Mouse (Mus musculus): Measurements from ENCODE around the gene Wars2. TPM values are rescaled to one million over a fixed set of nuclear protein-coding genes. Genes with fewer than 3 reads are reported as not detected.

The Wars2 gene
- polyA plus RNA-seq, 1 experiment, result 4.2 TPM

- H3K27ac ChIP-seq (ENCODE audit: control insufficient read depth, insufficient read depth, low read depth, low read length, poor library complexity), result no peak overlapping the region
- WGBS, result 5% methylated on average over 28 of the region's 28 CpGs
- no peak overlapping the region for H3K4me3 ChIP-seq (replicated peaks; ENCODE audit: control insufficient read depth, low read depth, low read length)
- no peak for TF ChIP-seq CTCF (IDR thresholded peaks at IDR 0.05; ENCODE audit: control insufficient read depth, insufficient read depth, low read length)
- no peak for TF ChIP-seq POLR2A (IDR thresholded peaks at IDR 0.05; ENCODE audit: borderline replicate concordance, control insufficient read depth, low read depth, low read length)
- no peaks in the 10 kb centered on the region for H3K4me1 ChIP-seq (ENCODE audit: control insufficient read depth, insufficient read depth, low read length)
Observed at GRCm38 (mm10) chr3:99247996-99248801, 107.3 kb downstream of the Wars2 start.

GRCm38 (mm10) chr3:99248831-99249550 lies 108.1 kb downstream of the Wars2 start:
- 4% methylated on average over 25 of the region's 25 CpGs for WGBS
- Histone ChIP-seq H3K27ac (ENCODE audit: control insufficient read depth, insufficient read depth, low read depth, low read length, poor library complexity) (no peak overlapping the region), H3K4me3 (replicated peaks; ENCODE audit: control insufficient read depth, low read depth, low read length) (no peak overlapping the region), H3K4me1 (ENCODE audit: control insufficient read depth, insufficient read depth, low read length) (no peaks in the 10 kb centered on the region)
- TF ChIP-seq CTCF (IDR thresholded peaks at IDR 0.05; ENCODE audit: control insufficient read depth, insufficient read depth, low read length) (no peak), POLR2A (IDR thresholded peaks at IDR 0.05; ENCODE audit: borderline replicate concordance, control insufficient read depth, low read depth, low read length) (no peak)

GRCm38 (mm10) chr3:99249551-99249870 lies 108.6 kb downstream of the Wars2 start:
- Histone ChIP-seq H3K4me3 (replicated peaks; ENCODE audit: control insufficient read depth, low read depth, low read length) (no peak overlapping the region), H3K4me1 (ENCODE audit: control insufficient read depth, insufficient read depth, low read length) (no peaks in the 10 kb centered on the region), H3K27ac (ENCODE audit: control insufficient read depth, insufficient read depth, low read depth, low read length, poor library complexity) (no peak overlapping the region)
- WGBS, result 7% methylated on average over 11 of the region's 11 CpGs
- no peak for TF ChIP-seq CTCF (IDR thresholded peaks at IDR 0.05; ENCODE audit: control insufficient read depth, insufficient read depth, low read length)
- no peak for TF ChIP-seq POLR2A (IDR thresholded peaks at IDR 0.05; ENCODE audit: borderline replicate concordance, control insufficient read depth, low read depth, low read length)

- Histone ChIP-seq H3K4me3 (replicated peaks; ENCODE audit: control insufficient read depth, low read depth, low read length) (no peak overlapping the region), H3K4me1 (ENCODE audit: control insufficient read depth, insufficient read depth, low read length) (no peaks in the 10 kb centered on the region), H3K27ac (ENCODE audit: control insufficient read depth, insufficient read depth, low read depth, low read length, poor library complexity) (no peak overlapping the region; the same call in 1 of the 2 replicates)
- TF ChIP-seq POLR2A (IDR thresholded peaks at IDR 0.05; ENCODE audit: borderline replicate concordance, control insufficient read depth, low read depth, low read length), result no peak
- no peak for TF ChIP-seq CTCF (IDR thresholded peaks at IDR 0.05; ENCODE audit: control insufficient read depth, insufficient read depth, low read length)
- WGBS, result 1% methylated on average over 6 of the region's 6 CpGs
Observed at GRCm38 (mm10) chr3:99249906-99250305, 109.0 kb downstream of the Wars2 start.

- TF ChIP-seq POLR2A (IDR thresholded peaks at IDR 0.05; ENCODE audit: borderline replicate concordance, control insufficient read depth, low read depth, low read length), result no peak
- TF ChIP-seq CTCF (IDR thresholded peaks at IDR 0.05; ENCODE audit: control insufficient read depth, insufficient read depth, low read length), result no peak
- Histone ChIP-seq H3K4me3 (replicated peaks; ENCODE audit: control insufficient read depth, low read depth, low read length) (no peak overlapping the region), H3K27ac (ENCODE audit: control insufficient read depth, insufficient read depth, low read depth, low read length, poor library complexity) (no peak overlapping the region), H3K4me1 (ENCODE audit: control insufficient read depth, insufficient read depth, low read length) (no peaks in the 10 kb centered on the region)
- 22% methylated on average over 6 of the region's 6 CpGs for WGBS
Observed at GRCm38 (mm10) chr3:99251271-99252165, 110.7 kb downstream of the Wars2 start.

- H3K4me1 ChIP-seq (ENCODE audit: control insufficient read depth, insufficient read depth, low read length), result no peaks in the 10 kb centered on the region
- no peak overlapping the region for H3K27ac ChIP-seq (ENCODE audit: control insufficient read depth, insufficient read depth, low read depth, low read length, poor library complexity)
- TF ChIP-seq CTCF (IDR thresholded peaks at IDR 0.05; ENCODE audit: control insufficient read depth, insufficient read depth, low read length) (no peak), POLR2A (IDR thresholded peaks at IDR 0.05; ENCODE audit: borderline replicate concordance, control insufficient read depth, low read depth, low read length) (no peak)
- no peak overlapping the region for H3K4me3 ChIP-seq (replicated peaks; ENCODE audit: control insufficient read depth, low read depth, low read length)
- 8% methylated on average over 16 of the region's 16 CpGs for WGBS
Observed at GRCm38 (mm10) chr3:99252461-99253091, 111.7 kb downstream of the Wars2 start.

GRCm38 (mm10) chr3:99253092-99253488 lies 112.2 kb downstream of the Wars2 start:
- Histone ChIP-seq H3K4me3 (replicated peaks; ENCODE audit: control insufficient read depth, low read depth, low read length) (no peak overlapping the region), H3K4me1 (ENCODE audit: control insufficient read depth, insufficient read depth, low read length) (no peaks in the 10 kb centered on the region), H3K27ac (ENCODE audit: control insufficient read depth, insufficient read depth, low read depth, low read length, poor library complexity) (no peak overlapping the region)
- 3% methylated on average over 12 of the region's 12 CpGs for WGBS
- TF ChIP-seq POLR2A (IDR thresholded peaks at IDR 0.05; ENCODE audit: borderline replicate concordance, control insufficient read depth, low read depth, low read length), result no peak
- no peak for TF ChIP-seq CTCF (IDR thresholded peaks at IDR 0.05; ENCODE audit: control insufficient read depth, insufficient read depth, low read length)

Measured in bone marrow, adult 2 months (tissue).